Mouse (Mus musculus) right cerebral cortex, adult 2 months (tissue): ENCODE measurements at regions not wholly inside any gene's neighbourhood (a gene's known extent, or its start where the extent isn't known, plus 50 kb on each side); places are given as distances from the start of the nearest gene placed in this dataset.
"Not testable (repeated sequence)": the region's sequence is repeated elsewhere in the genome, so short reads cannot be mapped to it uniquely, and the experiment has no call there.

Experiments
- DNase-seq, 2 experiments: peaks; one replicate each; pipeline ENCODE4 v3.0.0; 2021 to 2022; ENCODE audit warnings: low spot score in 2 of 2

GRCm38 (mm10) chr3:21935571-21936261, 140.7 kb upstream of the Tbl1xr1 start:
- peak; percentile 92 to 94 for DNase-seq

GRCm38 (mm10) chr3:21936262-21936603, 140.2 kb upstream of the Tbl1xr1 start:
- DNase-seq = no peak

DNA sequence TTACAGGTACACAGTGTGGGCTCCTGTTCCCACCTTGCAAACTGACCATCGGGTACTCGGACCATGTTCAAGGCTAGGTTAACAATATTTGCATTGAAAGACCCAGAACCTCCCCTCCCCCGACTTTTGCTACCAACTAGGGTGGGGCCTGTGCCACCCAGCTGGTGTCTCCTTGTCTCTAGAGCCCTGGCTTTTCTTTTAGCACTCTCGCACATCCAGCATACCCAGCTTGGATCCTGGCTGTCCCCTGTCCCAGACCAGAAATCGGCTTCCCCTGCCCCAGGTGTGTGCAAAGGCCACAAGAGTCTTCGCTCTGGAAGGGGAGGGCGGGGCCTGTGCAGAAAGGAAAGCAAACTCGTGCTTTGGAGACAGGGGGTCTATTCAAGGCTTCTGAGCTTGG, 139.8 kb upstream of the Tbl1xr1 start:
- no peak for DNase-seq

- peak; percentile 53 to 60 for DNase-seq
These were observed 139.0 kb upstream of the Tbl1xr1 start for GRCm38 (mm10) chr3:21937281-21938035.

DNA sequence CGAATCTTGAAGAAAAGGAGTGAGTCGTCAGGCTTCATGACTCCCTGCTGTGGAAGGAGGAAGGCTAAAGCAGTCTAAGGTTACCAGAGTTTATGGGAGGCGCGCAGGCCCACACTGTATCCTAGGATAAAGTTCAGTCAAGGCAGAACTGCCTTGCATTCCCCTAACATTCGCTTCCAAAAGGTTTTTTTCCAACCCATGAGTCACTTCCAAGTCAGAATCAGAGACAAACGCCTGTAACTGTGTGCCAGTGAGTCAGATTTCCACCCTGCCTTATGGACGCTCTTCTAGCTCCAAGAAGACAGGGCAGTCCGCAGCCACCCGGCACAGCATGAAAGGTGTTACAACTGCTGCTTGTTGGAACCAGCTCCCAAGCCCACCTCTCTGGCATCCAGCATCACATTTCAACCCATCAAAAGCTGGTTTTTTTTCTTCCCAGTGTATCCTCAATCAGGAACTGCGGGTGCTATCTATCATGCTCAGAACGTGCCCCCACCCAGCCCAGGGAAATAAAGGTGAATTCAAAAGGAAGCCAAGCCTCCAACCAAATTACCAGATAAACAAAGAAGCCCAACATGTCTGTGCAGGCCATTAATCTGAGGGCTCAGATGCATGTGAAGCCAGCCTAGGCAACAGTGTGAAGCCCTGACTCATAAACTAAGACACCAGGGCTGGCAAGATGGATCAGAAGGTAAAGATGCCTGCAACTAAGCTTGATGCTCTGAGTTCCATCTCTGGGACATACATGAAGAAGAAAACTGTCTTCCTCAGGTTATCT, 138.2 kb upstream of the Tbl1xr1 start:
- DNase-seq = peak; percentile 60 to 63

GRCm38 (mm10) chr3:21939738-21940137, 136.7 kb upstream of the Tbl1xr1 start:
- DNase-seq = no peak

GRCm38 (mm10) chr3:21941596-21941995, 134.9 kb upstream of the Tbl1xr1 start:
- no peak for DNase-seq

GRCm38 (mm10) chr3:21942912-21943311, 133.5 kb upstream of the Tbl1xr1 start:
- DNase-seq = no peak

- no peak for DNase-seq
These were observed 130.7 kb upstream of the Tbl1xr1 start for GRCm38 (mm10) chr3:21945775-21946174.

DNA sequence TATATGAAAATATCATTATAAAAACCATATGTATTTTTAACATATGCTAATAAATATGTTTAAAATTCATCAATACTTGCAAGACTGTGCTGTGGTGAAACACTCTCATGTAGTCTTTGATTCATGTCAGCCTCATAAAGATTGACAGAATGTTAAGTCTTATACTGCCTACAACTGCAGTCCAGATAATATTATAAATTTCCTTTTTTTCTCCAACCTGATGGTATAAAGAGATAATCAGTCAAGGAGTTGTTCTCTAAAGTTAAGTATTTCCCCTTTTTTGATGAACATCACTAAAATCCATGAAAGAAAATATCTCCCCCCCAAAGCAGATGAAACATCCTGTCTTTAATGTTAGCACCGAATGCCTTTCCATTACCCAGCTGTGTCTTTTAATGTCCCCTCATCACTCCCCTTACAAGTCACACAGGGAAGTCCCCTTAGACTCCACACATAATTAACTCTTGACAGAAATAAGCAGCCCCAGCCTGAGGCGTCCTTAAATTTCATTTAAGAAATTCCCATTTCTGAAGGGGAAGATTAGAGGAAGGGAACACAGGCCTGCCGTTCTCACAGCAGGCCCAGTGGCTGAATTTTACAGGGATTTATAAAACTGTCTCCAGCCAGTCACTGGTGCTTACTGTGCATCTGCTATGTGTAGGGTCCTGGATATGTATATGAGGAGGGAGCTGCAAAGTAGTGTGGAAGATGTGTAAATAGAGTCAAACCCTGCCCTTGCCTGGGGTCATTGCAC, 129.0 kb upstream of the Tbl1xr1 start:
- DNase-seq = no peak

DNA sequence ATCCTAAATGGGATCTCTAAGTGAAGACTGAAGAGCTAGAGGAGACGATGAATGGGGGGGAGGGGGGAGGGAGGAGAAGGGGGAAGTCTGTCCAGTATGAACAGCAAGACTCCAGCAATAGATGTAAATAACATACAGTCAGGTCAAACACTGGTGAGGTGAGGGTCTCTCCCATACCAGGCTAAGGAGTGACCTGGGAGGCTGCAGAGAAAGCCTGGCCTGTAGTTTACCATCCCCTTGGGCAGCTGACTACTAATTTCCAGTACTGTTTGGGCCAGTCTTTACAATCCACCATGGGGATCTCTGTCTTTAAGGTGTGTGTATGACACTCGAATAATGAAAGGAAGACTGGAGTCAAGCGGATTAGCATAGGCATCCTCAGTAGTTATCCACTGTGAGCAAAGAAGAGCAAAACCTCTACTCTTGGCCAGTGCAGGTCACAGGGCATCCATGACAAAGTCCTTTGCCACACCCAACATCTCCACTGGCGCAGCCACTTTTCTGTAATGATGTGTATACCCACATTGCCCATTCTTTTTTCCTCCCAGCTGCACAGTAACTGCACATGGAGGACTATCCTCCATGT, 128.3 kb upstream of the Tbl1xr1 start:
- DNase-seq = no peak

- DNase-seq = peak in 1 of 2 experiments; percentile 15
These were observed 127.0 kb upstream of the Tbl1xr1 start for GRCm38 (mm10) chr3:21949459-21949858.

- no peak for DNase-seq
These were observed 125.9 kb upstream of the Tbl1xr1 start for GRCm38 (mm10) chr3:21950571-21950970.

DNA sequence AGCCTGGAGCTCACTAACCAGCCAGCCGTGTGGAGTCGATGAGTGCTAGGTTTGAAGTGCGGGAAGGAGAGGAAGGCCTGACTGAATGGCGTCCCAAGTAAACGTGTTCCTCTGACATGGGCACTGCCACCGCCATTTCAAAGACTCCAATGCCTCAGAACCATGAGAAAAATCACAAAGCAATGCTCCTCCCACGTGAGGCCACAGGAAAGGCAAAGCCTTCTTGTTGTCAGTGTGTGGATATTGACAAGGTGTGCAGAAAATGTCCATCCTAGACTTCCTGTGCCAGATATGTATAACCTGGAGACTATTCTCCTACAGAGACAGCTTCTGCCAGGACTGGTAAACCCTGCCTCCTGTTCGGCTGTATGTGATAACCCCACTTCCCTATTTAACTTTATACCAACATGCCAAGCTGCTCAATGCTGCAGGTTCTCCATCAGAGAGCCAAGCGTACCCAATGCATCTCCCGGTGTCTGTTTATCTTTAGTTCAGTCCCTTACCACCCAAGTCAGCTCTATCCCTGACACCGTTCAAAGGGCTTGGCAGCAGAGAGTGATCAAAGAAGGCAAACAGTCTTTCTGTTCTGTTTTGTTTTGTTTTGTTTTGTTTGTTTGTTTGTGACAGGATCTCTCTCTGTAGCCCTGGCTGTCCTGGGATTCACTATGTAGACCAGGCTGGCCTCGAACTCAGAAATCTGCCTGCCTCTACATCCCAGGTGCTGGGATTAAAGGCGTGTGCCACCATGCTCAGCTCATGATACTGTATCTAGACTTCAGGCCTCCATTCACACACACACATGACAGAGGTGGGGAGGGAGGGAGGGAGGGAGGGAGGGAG, 124.8 kb upstream of the Tbl1xr1 start:
- no peak for DNase-seq

- no peak for DNase-seq
These were observed 123.6 kb upstream of the Tbl1xr1 start for GRCm38 (mm10) chr3:21952695-21953415.

DNA sequence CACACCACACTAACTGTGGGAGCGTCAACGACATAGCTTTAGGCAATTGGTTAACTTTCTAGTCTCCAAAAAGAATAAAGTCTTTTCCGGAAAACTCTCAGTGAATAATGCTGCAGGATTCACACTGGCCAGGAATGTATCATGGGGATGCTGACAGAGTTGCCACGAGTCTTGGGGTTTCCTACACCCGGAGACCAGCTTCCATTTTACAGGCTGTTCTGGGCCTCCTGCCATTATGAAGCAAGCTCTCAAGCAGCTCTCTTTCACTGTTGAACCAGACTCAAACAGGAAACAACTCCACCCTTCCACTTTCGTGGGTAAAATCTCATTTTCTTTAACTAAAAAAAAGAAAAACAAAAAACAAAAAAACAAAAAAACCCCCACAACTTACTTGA, 123.0 kb upstream of the Tbl1xr1 start:
- no peak for DNase-seq

DNA sequence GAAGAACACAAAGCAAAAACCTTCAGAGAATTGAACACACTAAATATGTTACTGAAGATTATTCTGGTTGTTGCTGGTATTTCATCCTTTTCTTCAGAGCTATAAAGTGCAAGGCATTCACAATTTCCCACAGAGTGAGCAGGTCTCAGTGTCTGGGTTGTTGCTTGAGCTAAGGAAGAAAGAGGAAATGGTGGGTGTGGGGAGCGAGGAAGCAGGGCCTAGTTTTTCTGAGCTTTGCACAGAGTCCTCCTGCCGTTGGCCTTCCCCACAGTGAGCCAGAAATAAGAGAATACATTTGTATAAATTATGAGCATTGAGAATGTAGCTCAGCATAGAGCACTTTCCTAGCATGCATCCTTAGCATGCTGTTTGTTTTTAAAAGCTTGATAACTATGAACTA, 120.8 kb upstream of the Tbl1xr1 start:
- peak in 1 of 2 experiments; percentile 10 for DNase-seq

DNA sequence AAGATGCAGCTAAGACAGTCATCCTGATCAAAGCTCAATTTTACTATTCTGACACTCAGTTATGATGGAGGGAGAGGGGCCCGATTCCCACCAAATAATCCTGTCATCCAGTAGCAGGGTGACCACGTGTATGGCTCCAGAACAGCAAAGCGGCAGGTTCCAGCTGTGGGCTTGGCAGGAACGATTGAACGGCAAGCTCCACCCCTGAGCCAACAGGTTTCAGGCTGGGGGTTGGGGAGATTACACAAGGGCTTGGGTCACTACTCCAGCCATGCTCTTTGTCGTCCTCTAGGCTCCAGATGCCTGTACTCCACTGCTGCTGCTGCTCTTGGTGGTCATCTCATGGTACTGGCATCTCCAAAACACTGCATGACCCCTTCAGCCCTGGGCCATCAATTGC, 119.3 kb upstream of the Tbl1xr1 start:
- DNase-seq = not testable (repeated sequence)

DNA sequence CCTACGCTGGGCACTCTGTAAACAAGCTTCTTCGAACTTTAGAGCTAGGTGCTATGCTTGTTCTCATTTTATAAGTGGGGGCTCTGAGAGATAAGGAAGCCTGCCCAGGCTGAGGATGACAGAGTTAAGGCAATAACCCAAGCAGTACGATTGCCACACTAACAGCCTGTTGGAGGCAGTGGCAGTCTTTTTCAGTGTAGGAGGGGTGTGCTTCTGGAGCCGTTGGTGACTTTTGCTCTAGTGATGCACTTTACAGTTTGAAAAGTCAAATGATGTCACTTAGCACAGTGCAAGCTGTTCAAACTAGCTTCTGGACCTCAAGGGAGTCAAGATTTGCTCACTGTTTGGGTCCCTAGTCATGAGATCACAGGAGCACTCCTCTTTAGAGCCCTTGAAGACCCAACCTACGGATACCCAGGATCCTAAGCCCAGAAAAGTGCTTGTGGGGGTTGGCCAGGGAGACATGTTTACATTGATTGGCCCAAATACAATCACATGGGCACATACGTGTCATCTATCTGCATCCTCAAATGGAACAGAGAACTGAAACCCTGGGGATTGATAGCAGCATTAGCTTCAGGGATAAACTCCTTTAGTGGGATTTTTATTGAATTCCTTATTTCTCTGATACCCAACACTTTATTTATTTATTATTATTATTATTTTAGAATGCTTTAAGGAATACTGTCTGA, 117.7 kb upstream of the Tbl1xr1 start:
- no peak for DNase-seq
